Mouse (Mus musculus) bone marrow, adult 2 months (tissue): Measurements from ENCODE around the gene Atf1. TPM values are rescaled to one million over a fixed set of nuclear protein-coding genes. Genes with fewer than 3 reads are reported as not detected.
A peak's percentile ranks its signal among the peaks of the same experiment; 100 is the strongest.

Experiments used
- H3K27ac ChIP-seq: fragments of 200-500 bp; 2 replicates; pipeline ENCODE4 v1.5.1; 2012; ENCODE audit warnings: low read depth, mild to moderate bottlenecking, control low read depth, inconsistent platforms, low read length; ENCODE audit not compliant: control insufficient read depth, poor library complexity, insufficient read depth
- H3K4me1 ChIP-seq: fragments of 200-500 bp; 2 replicates; pipeline ENCODE4 v1.6.1; 2011; ENCODE audit warnings: low read length; ENCODE audit not compliant: control insufficient read depth, insufficient read depth
- H3K4me3 ChIP-seq: fragments of 200-500 bp; replicated peaks from 2 replicates; pipeline ENCODE3; 2011; ENCODE audit warnings: mild to moderate bottlenecking, low read depth, low read length, control low read depth; ENCODE audit not compliant: control insufficient read depth
- CTCF ChIP-seq: fragments of 200-500 bp; IDR thresholded peaks from 2 replicates; pipeline ENCODE4 v1.5.1; 2011; ENCODE audit warnings: low read length, control low read depth; ENCODE audit not compliant: control insufficient read depth, insufficient read depth
- POLR2A ChIP-seq: fragments of 200-500 bp; IDR thresholded peaks from 2 replicates; pipeline ENCODE4 v1.6.1; 2011; ENCODE audit warnings: low read depth, mild to moderate bottlenecking, control low read depth, low read length, borderline replicate concordance; ENCODE audit not compliant: control insufficient read depth
- WGBS: fragments of 180-500 bp; shearing (Covaris S2); methylation state at CpG from one replicate; pipeline ENCODE4 v1.1.7; 2018; 5-methylcytosine and 5-hydroxymethylcytosine counted together
- polyA plus RNA-seq: library from polyadenylated mRNA; stranded (reverse); fragments of >200 nt; gene quantifications from 2 replicates; pipeline ENCODE4 v1.2.4, GENCODE M21; 2011; ENCODE audit warnings: low replicate concordance; ENCODE audit not compliant: missing spikeins, insufficient read depth, insufficient read length

Gene Atf1
- polyA plus RNA-seq, 1 experiment = 58.0 TPM

DNA sequence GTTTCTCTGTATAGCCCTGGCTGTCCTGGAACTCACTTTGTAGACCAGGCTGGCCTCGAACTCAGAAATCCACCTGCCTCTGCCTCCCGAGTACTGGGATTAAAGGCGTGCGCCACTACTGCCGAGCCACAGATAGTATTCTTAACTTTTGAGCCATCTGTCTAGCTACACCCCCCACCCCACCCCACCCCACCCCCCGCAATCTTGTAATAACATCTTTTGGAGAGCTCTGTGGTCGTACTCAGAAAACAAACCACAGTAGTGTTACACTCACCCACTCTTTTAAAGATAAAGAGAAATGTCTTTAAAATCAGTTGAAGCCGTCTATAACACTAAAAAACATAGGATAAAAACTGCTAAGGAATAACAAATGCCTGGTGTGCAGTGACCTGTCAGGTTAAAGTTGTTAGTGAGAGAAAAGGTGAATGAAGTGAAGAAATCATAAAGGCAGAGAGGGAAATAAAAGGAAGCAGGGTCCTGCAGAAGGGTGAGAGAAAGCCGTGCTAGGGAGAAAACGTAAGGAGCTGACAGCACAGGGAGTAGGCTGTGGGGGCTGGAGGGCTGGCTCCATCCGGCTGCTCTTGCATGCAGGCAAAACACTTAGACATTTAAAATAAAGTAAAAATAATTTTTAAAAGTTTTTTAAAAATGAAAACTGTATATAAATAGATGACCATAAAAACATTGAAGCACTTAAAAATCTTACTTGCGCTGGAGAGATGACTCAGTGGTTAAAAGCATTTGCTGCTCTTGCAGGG, 7.8 kb downstream of the Atf1 start:
- Histone ChIP-seq H3K27ac (no peak overlapping the region), H3K4me1 (no peaks in the 10 kb centered on the region; the same call in 1 of the 2 replicates), H3K4me3 (no peak overlapping the region)
- 68% methylated on average over 12 of the region's 12 CpGs for WGBS
- TF ChIP-seq POLR2A (no peak), CTCF (no peak)

DNA sequence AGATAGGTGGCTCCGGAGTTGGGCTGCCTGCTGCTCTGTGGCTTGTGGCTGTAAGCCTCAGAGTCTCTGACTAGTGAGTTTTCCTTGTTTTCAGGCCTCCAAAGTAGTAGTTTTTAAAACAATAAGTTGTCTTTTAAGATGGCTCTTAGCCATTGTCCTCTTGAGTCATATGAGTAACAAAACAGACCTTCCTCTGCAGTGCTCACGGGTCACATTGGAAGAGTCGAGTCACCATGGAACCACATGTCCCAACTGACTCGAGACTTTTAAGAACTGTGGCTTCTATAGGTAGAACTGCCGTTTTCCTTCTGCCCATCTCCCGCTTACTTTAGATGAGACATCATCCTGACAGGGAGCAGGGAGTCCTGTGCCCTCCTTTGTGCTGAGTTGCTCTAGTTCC, 9.3 kb downstream of the Atf1 start:
- 0 out of 2 replicates have a peak overlapping the region, but pooled peaks have one; percentile 28 for H3K27ac ChIP-seq
- H3K4me1 ChIP-seq = no peaks in the 10 kb centered on the region; the same call in 1 of the 2 replicates
- H3K4me3 ChIP-seq = no peak overlapping the region
- TF ChIP-seq POLR2A = no peak
- no peak for TF ChIP-seq CTCF
- 37% methylated on average over 6 of the region's 6 CpGs for WGBS

DNA sequence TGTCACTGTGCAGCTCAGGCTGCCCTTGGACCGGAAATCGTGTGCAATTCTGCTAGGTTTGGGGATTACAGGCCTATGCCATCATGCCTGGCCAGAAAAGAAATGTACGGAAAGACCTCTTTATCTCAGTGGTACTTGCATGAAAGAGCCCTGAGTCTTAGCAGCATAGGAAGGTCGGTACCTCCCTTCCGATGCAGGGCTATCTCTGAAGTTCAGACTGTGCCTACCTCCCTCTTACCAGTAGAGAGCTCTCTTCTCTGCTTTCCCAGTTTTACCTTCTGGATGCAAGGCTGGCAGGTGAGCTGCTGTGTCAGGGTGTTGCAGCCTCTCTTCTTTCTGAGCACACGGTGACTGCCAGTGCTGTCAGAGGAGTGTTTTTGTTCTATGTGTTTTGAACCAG, 14.2 kb downstream of the Atf1 start:
- no peak overlapping the region for H3K4me3 ChIP-seq
- 66% methylated on average over 6 of the region's 6 CpGs for WGBS
- peak overlapping the region; percentile 22; the same call in 1 of the 2 replicates for H3K27ac ChIP-seq
- no peak for TF ChIP-seq POLR2A
- no peak for TF ChIP-seq CTCF
- H3K4me1 ChIP-seq = no peaks in the 10 kb centered on the region; the same call in 1 of the 2 replicates

DNA sequence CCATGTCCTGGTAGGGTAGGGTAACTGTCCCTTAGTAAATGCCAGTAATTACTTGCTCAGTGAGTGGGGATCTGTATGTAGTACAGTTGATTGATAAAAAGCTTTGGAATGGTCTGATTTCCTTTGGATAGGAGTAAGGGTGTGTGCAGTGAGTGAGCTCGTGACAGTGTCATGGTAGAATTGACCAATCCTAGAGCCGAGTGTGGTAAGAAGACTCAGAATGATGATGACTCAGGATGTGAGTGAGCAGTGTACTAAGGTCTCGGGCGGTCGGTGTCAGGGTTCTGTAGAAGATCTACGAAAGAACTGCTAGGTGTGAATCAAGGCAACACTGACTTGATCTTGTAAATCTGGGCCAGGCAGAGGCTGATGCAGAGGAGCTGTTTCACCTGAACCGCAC, 18.3 kb downstream of the Atf1 start:
- H3K27ac ChIP-seq = peak overlapping the region; percentile 9; the same call in 1 of the 2 replicates
- H3K4me1 ChIP-seq = no peaks in the 10 kb centered on the region; the same call in 1 of the 2 replicates
- TF ChIP-seq CTCF (no peak), POLR2A (no peak)
- 81% methylated on average over 7 of the region's 7 CpGs for WGBS
- H3K4me3 ChIP-seq = no peak overlapping the region

DNA sequence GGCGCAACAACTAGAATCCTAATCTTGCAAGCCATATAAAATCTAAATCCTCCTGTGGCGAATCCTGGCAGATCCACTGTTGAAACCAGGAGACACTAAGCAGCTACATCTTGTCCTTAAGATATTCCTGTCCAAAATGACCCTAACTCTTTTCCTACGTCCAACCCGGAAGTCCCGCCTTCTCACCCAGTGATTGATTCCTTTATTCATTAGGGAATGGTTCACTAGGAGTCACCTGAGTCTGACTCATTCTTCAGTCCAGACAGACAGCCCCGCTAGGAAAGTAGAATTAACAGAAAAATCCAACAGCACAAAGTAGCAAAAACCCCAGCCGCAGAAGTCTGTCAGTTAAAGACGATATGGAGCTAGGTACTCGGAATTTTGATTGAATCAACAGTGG, 19.7 kb downstream of the Atf1 start:
- TF ChIP-seq CTCF = no peak
- Histone ChIP-seq H3K4me3 (no peak overlapping the region), H3K4me1 (no peaks in the 10 kb centered on the region), H3K27ac (no peak overlapping the region)
- 91% methylated on average over 9 of the region's 9 CpGs for WGBS

DNA sequence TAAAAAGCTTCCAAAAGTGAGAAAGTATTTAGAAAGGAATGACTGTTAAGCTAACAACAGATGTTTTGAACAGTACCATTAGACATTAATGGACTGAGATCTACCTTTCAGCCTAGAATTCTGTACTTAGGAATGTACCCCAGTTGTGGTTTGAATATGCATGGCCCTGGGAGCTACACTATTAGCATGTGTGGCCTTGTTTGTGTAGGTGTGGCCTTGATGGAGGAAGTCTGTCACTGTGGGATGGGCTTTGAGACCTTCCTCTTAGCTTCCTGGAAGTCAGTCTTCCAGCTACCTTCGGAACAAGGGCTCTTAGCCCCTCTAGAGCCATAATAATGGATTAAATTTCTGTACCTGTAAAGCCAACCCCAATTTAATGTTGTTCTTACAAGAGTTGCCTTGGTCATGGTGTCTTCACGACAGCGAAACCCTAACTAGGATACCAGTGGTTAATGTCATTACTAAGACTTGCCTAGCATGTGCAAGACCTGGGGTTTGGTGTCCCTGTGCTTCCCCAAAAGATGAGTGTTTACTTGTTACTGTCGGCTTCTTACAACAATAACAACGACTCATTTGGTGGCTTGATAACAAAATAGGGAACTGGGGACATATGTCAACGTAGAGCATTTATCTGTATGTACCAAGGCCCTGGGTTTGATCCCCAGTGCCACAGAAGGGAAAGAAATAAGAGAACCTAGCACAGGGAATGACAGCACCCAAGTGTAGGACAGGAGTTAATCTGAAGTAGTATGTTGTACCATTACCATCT, 21.2 kb downstream of the Atf1 start:
- no peaks in the 10 kb centered on the region for H3K4me1 ChIP-seq
- no peak for TF ChIP-seq CTCF
- no peak for TF ChIP-seq POLR2A
- H3K27ac ChIP-seq = no peak overlapping the region; the same call in 1 of the 2 replicates
- WGBS = 69% methylated on average over 6 of the region's 6 CpGs
- no peak overlapping the region for H3K4me3 ChIP-seq

DNA sequence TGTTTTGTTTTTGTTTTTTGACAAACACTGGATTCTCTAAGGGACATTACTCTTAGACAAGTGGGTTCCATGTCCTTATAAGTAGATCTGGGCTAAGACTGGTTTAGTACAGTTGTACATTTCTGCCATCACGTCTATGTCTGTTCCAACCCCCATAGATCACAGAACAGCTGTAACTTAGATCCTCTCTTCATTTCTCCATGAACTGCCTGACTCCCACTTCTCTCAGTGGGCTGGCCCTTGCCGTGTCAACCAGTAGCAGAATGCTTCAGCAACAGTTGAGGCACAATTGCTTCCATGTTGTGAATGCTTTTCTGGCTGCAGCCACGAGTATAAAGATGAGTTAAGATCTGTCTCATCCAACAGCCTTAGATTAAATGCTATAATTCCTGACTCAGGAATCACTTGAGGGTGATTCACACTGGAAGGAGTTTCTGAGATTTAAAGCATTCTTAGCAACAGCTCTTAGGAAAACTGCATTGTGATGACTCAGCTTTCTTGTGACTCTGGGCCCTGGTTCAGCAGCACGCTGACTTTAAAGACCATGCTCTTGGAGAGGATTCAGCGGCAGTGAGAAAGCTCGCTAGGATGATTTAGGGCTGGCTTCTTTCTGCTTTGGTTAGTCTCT, 23.6 kb downstream of the Atf1 start:
- Histone ChIP-seq H3K4me3 (no peak overlapping the region), H3K27ac (no peak overlapping the region), H3K4me1 (no peaks in the 10 kb centered on the region)
- TF ChIP-seq POLR2A (no peak), CTCF (no peak)
- WGBS = 91% methylated on average over 6 of the region's 6 CpGs

DNA sequence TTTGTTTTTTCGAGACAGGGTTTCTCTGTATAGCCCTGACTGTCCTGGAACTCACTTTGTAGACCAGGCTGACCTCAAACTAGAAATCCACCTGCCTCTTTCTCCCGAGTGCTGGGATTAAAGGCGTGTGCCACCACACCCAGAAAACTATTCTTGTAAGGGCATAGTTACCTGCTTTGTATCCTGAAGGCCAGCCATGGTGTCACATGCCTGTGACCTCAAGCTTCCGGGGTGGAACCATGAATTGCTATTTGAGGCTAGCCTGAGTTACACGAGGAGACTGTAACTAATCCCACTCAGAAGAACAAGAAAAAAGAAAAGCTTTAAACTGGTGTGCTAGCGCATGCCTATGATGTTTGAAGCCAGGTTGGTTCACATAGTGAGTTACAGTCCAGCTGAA, 28.8 kb downstream of the Atf1 start:
- no peak overlapping the region for H3K4me3 ChIP-seq
- no peak overlapping the region for H3K27ac ChIP-seq
- H3K4me1 ChIP-seq = no peaks in the 10 kb centered on the region
- no peak for TF ChIP-seq POLR2A
- TF ChIP-seq CTCF = no peak
- whole genome bisulfite sequencing = 87% methylated on average over 6 of the region's 6 CpGs
